Mouse (Mus musculus) spleen, adult 2 months (tissue): ENCODE results near the gene Hoxd8.

ENCODE experiments used
- CTCF ChIP-seq: fragments of 200-500 bp; IDR thresholded peaks from 2 replicates; pipeline ENCODE4 v1.5.1; 2011; ENCODE audit warnings: mild to moderate bottlenecking, inconsistent platforms; ENCODE audit not compliant: insufficient read depth, insufficient read length, insufficient replicate concordance; ENCODE audit errors: extremely low read depth
- POLR2A ChIP-seq: fragments of 200-500 bp; IDR thresholded peaks from 2 replicates; pipeline ENCODE4 v1.6.1; 2011; ENCODE audit warnings: low read depth, low read length, inconsistent platforms

GRCm38 (mm10) chr2:74733765-74734164 is 29.4 kb downstream of the Hoxd8 start:
- TF ChIP-seq POLR2A: no peak
- no peak for TF ChIP-seq CTCF
